Mouse (Mus musculus) heart, adult 9 months (tissue): Measurements from ENCODE around the gene Ndufaf8.

Source experiments
- DNase-seq, 2 experiments: peaks; one replicate each; pipeline ENCODE4 v3.0.0; 2022; ENCODE audit warnings: low spot score in 2 of 2

Gene Ndufaf8

GRCm38 (mm10) chr11:120134148-120134547 lies 35.4 kb downstream of the Ndufaf8 start:
- no peak for DNase-seq

- DNase-seq: peak; percentile 49 to 64
Measured at GRCm38 (mm10) chr11:120134847-120135530, 36.3 kb downstream of the Ndufaf8 start.

- no peak for DNase-seq
Measured at GRCm38 (mm10) chr11:120136195-120136594, 37.5 kb downstream of the Ndufaf8 start.

GRCm38 (mm10) chr11:120136796-120137624 lies 38.3 kb downstream of the Ndufaf8 start:
- DNase-seq: no peak

- DNase-seq: peak in 1 of 2 experiments; percentile 35
Measured at GRCm38 (mm10) chr11:120137625-120138004, 38.9 kb downstream of the Ndufaf8 start.

GRCm38 (mm10) chr11:120139309-120139731 lies 40.6 kb downstream of the Ndufaf8 start:
- DNase-seq: no peak

GRCm38 (mm10) chr11:120140255-120140654 lies 41.5 kb downstream of the Ndufaf8 start:
- no peak for DNase-seq

GRCm38 (mm10) chr11:120142601-120143051 lies 43.9 kb downstream of the Ndufaf8 start:
- DNase-seq: peak; percentile 83 to 95

GRCm38 (mm10) chr11:120143708-120144497 lies 45.2 kb downstream of the Ndufaf8 start:
- DNase-seq: no peak

- no peak for DNase-seq
Measured at GRCm38 (mm10) chr11:120148201-120148855, 49.6 kb downstream of the Ndufaf8 start.

GRCm38 (mm10) chr11:120149510-120150200 lies 50.9 kb downstream of the Ndufaf8 start:
- no peak for DNase-seq
